12 mouse cellular contexts compared by ENCODE assay signal in the genomic region with DNA sequence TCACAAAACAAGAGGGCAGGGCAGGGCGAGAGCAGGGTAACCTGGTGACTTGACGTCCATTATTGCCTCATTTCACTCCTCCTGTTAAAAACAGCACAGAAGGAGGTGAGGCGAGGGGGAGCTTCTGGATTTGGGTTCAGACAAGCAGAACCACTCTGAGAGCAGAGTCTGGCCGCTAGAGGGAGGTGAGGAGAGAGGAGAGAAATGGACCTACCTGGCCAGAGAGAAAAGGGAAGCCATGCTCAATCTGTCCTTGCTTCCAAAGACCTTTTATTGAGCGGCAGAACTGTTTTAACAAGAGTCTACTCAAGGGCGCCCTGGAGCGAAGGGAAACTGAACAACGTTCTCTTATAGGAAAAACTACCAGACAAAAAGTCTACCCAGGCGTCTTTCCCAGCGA. TPM values are rescaled to one million over a fixed set of nuclear protein-coding genes. Genes with fewer than 3 reads are reported as not detected.
DNase-seq lines count a peak whose midpoint lies in the region; ATAC-seq and TF ChIP-seq lines count a peak whose summit lies in the region.
"Had no signal": no experiment of that assay in that cellular context is flagged by ENCODE, and none has a peak within 500 bp of the region (broad histone marks: within the 10 kb centered on the region; RNA-seq: fewer than 3 reads in every experiment).

No protein-coding gene starts in this region.

- H3K27ac ChIP-seq in gastrocnemius, adult 2 months = no peak overlapping the region
- no peak overlapping the region for H3K27ac ChIP-seq in midbrain, postnatal 0 days (ENCODE audit: low read depth, low read length)
- no peak overlapping the region for H3K27ac ChIP-seq in midbrain, embryonic 11.5 days (ENCODE audit: low read depth, low read length)
- H3K27ac ChIP-seq: forebrain, embryonic 10.5 days had no signal

- no peak for DNase-seq in gastrocnemius, adult 2 months
- DNase-seq in gastrocnemius, postnatal 36 days = no peak
- no peak for DNase-seq in midbrain, postnatal 0 days (ENCODE audit: low spot score)
- DNase-seq in midbrain, embryonic 11.5 days (ENCODE audit: low spot score, missing footprints) = no peak
- DNase-seq in ZHBTc4 (ENCODE audit: low read depth, low spot score) (peak; percentile 45), MN1 (ENCODE audit: low spot score) (no peak)
- peak; percentile 23 for DNase-seq in lung, postnatal 10 days
- DNase-seq: cerebellum, adult 9-10 months; heart, postnatal 10 days had no signal

- intact Hi-C loops in gastrocnemius, adult 2 months (cut with DNase I) = no loop called here
- intact Hi-C loops in gastrocnemius, postnatal 36 days (cut with DNase I) = no loop called here

- no peak overlapping the region for H3K4me2 ChIP-seq in midbrain, postnatal 0 days (ENCODE audit: low read depth, low read length, poor library complexity, severe bottlenecking)
- H3K4me2 ChIP-seq in midbrain, embryonic 11.5 days = no peak overlapping the region

- H3K9ac ChIP-seq in midbrain, postnatal 0 days (replicated peaks; ENCODE audit: low read length, poor library complexity, severe bottlenecking) = no peak overlapping the region
- no peak overlapping the region for H3K9ac ChIP-seq in midbrain, embryonic 11.5 days (ENCODE audit: low read length)

- no peak overlapping the region for H3K4me3 ChIP-seq in gastrocnemius, adult 2 months
- H3K4me3 ChIP-seq in midbrain, postnatal 0 days (ENCODE audit: low read depth, low read length) = no peak overlapping the region
- H3K4me3 ChIP-seq in midbrain, embryonic 11.5 days (ENCODE audit: low read depth, low read length) = no peak overlapping the region
- H3K4me3 ChIP-seq: forebrain, embryonic 10.5 days had no signal

- H3K27me3 ChIP-seq in midbrain, postnatal 0 days (ENCODE audit: insufficient read depth, low read length) = no peaks in the 10 kb centered on the region
- no peaks in the 10 kb centered on the region for H3K27me3 ChIP-seq in midbrain, embryonic 11.5 days (ENCODE audit: control insufficient read depth, insufficient read depth, low read length)

- no peak for ATAC-seq in midbrain, postnatal 0 days (ENCODE audit: low FRiP score)
- no peak for ATAC-seq in midbrain, embryonic 11.5 days (ENCODE audit: low FRiP score)
- ATAC-seq in monocyte, adult 5-6 weeks (replicated peaks; ENCODE audit: insufficient number of reproducible peaks, low FRiP score, low TSS enrichment, poor library complexity, severe bottlenecking) = no peak

- H3K36me3 ChIP-seq in midbrain, postnatal 0 days (ENCODE audit: insufficient read depth, low read length) = 0 out of 2 replicates have a peak, but pooled peaks cover 5% of the 10 kb centered on the region
- peaks cover 3% of the 10 kb centered on the region; the same call in 1 of the 2 replicates for H3K36me3 ChIP-seq in midbrain, embryonic 11.5 days (ENCODE audit: control insufficient read depth, insufficient read depth, low read length)

- H3K9me3 ChIP-seq in midbrain, postnatal 0 days (ENCODE audit: low read length) = 0 out of 2 replicates have a peak, but pooled peaks cover 3% of the 10 kb centered on the region
- no peaks in the 10 kb centered on the region; the same call in 1 of the 2 replicates for H3K9me3 ChIP-seq in midbrain, embryonic 11.5 days (ENCODE audit: control insufficient read depth, low read length)

- no peaks in the 10 kb centered on the region for H3K4me1 ChIP-seq in midbrain, postnatal 0 days (ENCODE audit: insufficient read depth, low read length)
- H3K4me1 ChIP-seq in midbrain, embryonic 11.5 days (ENCODE audit: control insufficient read depth, insufficient read depth, low read length) = no peaks in the 10 kb centered on the region

- peak; percentile 9; the same call in 1 of the 2 replicates for TF ChIP-seq CTCF in gastrocnemius, adult 2 months (IDR thresholded peaks at IDR 0.05)
- peak; percentile 49 for TF ChIP-seq CTCF in midbrain, postnatal 0 days (IDR thresholded peaks at IDR 0.05)

- WGBS in midbrain, postnatal 0 days = 76% methylated on average over 10 of the region's 10 CpGs
- 74% methylated on average over 10 of the region's 10 CpGs for WGBS in midbrain, embryonic 11.5 days

RNA-seq across cellular contexts. Expression of a gene that starts 27.9 kb away (rescaled TPM):
- total RNA-seq in gastrocnemius, adult 2 months (2021) = 1 to 10 TPM; 1.4 to 3.0 TPM
- total RNA-seq in gastrocnemius, postnatal 36 days (2021) = under 1 TPM; 0.87 to 0.99 TPM
- total RNA-seq in midbrain, postnatal 0 days (2014; rRNA removed) = 12.8 and 28.6 TPM in 2 replicates
- polyA plus RNA-seq in midbrain, postnatal 0 days (2015; fragmentation: Nextera tagmentation; extraction: Ambion mirVana) = 11.0 and 14.5 TPM in 2 replicates
- polyA plus RNA-seq in midbrain, embryonic 11.5 days (2014; fragmentation: Nextera tagmentation; extraction: Ambion mirVana) = 23.6 and 25.1 TPM in 2 replicates
- total RNA-seq in monocyte, adult 5-6 weeks (2017) = 0.67 to 6.3 TPM (median 4.6 TPM) in 3 replicates
- total RNA-seq: MEL had no signal

Comparison
In these comparisons a context has a peak if more than half of its experiments do, and no peak if none do; other contexts are left out.
1. DNase-seq: peak in ZHBTc4 (single experiment) and lung, postnatal 10 days (single experiment); none in gastrocnemius, adult 2 months (single experiment), gastrocnemius, postnatal 36 days (0 of 2), midbrain, postnatal 0 days (single experiment), midbrain, embryonic 11.5 days (single experiment) and MN1 (single experiment).